Mouse (Mus musculus) midbrain, postnatal 0 days (tissue): ENCODE data around the gene Gdf2. TPM values are rescaled to one million over a fixed set of nuclear protein-coding genes. Genes with fewer than 3 reads are reported as not detected.

Source experiments
- ATAC-seq: fragments of 200-750 bp; cut with Nextera tagmentation; 2 replicates; pipeline ENCODE4 v1.8.0; 2017; ENCODE audit warnings: moderate number of reproducible peaks, mild to moderate bottlenecking, moderate TSS enrichment, moderate library complexity; ENCODE audit not compliant: low FRiP score
- DNase-seq: peaks from one replicate; pipeline ENCODE4 v3.0.0-alpha.2; 2015; ENCODE audit warnings: low spot score
- H3K27ac ChIP-seq: fragments of 300-500 bp; sonication (generic); 2 replicates; pipeline ENCODE4 v1.5.1; 2014; ENCODE audit warnings: low read depth, mild to moderate bottlenecking, low read length, mixed read lengths
- H3K27me3 ChIP-seq: fragments of 300-500 bp; sonication (generic); 2 replicates; pipeline ENCODE4 v1.6.1; 2014; ENCODE audit warnings: low read length, control low read depth, mixed read lengths; ENCODE audit not compliant: insufficient read depth
- H3K36me3 ChIP-seq: fragments of 300-500 bp; sonication (generic); 2 replicates; pipeline ENCODE4 v1.6.1; 2014; ENCODE audit warnings: low read length, control low read depth, mixed read lengths; ENCODE audit not compliant: insufficient read depth
- H3K4me1 ChIP-seq: fragments of 300-500 bp; sonication (generic); 2 replicates; pipeline ENCODE4 v1.6.1; 2014; ENCODE audit warnings: mild to moderate bottlenecking, control low read depth, antibody characterized with exemption, low read length, mixed read lengths; ENCODE audit not compliant: insufficient read depth
- H3K4me2 ChIP-seq: fragments of 300-500 bp; sonication (generic); 2 replicates; pipeline ENCODE4 v1.6.1; 2014; ENCODE audit warnings: low read depth, mild to moderate bottlenecking, low read length, mixed read lengths; ENCODE audit not compliant: poor library complexity, severe bottlenecking
- H3K4me3 ChIP-seq: fragments of 300-500 bp; sonication (generic); 2 replicates; pipeline ENCODE4 v1.5.1; 2014; ENCODE audit warnings: low read depth, mild to moderate bottlenecking, low read length, moderate library complexity
- H3K9ac ChIP-seq: fragments of 300-500 bp; sonication (generic); replicated peaks from 2 replicates; pipeline ENCODE4 v1.6.1; 2014; ENCODE audit warnings: mild to moderate bottlenecking, low read length, moderate library complexity, mixed read lengths; ENCODE audit not compliant: poor library complexity, severe bottlenecking
- H3K9me3 ChIP-seq: fragments of 300-500 bp; sonication (generic); 2 replicates; pipeline ENCODE4 v1.6.1; 2016; ENCODE audit warnings: low read length, control low read depth
- CTCF ChIP-seq: IDR thresholded peaks from 2 replicates; pipeline ENCODE4 v1.5.1; 2016; ENCODE audit warnings: antibody characterized with exemption, mild to moderate bottlenecking
- WGBS: fragments of 180-500 bp; shearing (Covaris S2); extraction: QIAGEN DNeasy Blood & Tissue Kit; methylation state at CpG from one replicate; pipeline ENCODE4 v1.1.7; 2014; 5-methylcytosine and 5-hydroxymethylcytosine counted together
- polyA plus RNA-seq: library from polyadenylated mRNA; unstranded; fragments of >200 nt; fragmentation: Nextera tagmentation; extraction: Ambion mirVana; gene quantifications from 2 replicates; pipeline ENCODE4 v1.2.1, GENCODE M21; 2015
- total RNA-seq: library from RNA; depleted of rRNA; stranded (reverse); fragments of >200 nt; gene quantifications from 2 replicates; pipeline ENCODE4 v1.2.3, GENCODE M21; 2014

The Gdf2 gene
- total and polyA plus RNA-seq, 2 experiments from 2014 or later: 0.11 TPM; not detected in 1

- peak; percentile 39; the same call in 1 of the 2 replicates for TF ChIP-seq CTCF
- H3K27ac ChIP-seq: no peak within 1 kb of the TSS
- H3K27me3 ChIP-seq: peaks cover 22% of the 10 kb centered on the region
- no peaks in the 10 kb centered on the region for H3K36me3 ChIP-seq
- ATAC-seq (peak; percentile 63), DNase-seq (peak; percentile 49)
- peak within 1 kb of the TSS; percentile 55 for H3K9ac ChIP-seq
- peak within 1 kb of the TSS; percentile 98 for H3K4me2 ChIP-seq
- H3K9me3 ChIP-seq: no peaks in the 10 kb centered on the region
- WGBS: under 1% methylated on average over 68 of the region's 85 CpGs
- H3K4me1 ChIP-seq: no peaks in the 10 kb centered on the region; the same call in 1 of the 2 replicates
- H3K4me3 ChIP-seq: peak within 1 kb of the TSS; percentile 60
Observed at GRCm38 (mm10) chr14:33923168-33924070, 17.4 kb upstream of the Gdf2 start, which contains the start of gene Gdf10. Gdf10 (plus strand) TSS chr14:33923587.

- Histone ChIP-seq H3K27me3 (no peaks in the 10 kb centered on the region), H3K9me3 (no peaks in the 10 kb centered on the region), H3K9ac (no peak overlapping the region), H3K36me3 (no peaks in the 10 kb centered on the region), H3K27ac (no peak overlapping the region), H3K4me2 (no peak overlapping the region), H3K4me1 (no peaks in the 10 kb centered on the region), H3K4me3 (no peak overlapping the region)
- ATAC-seq (no peak), DNase-seq (no peak)
- 66% methylated on average over 17 of the region's 17 CpGs for WGBS
- no peak for TF ChIP-seq CTCF
Observed at GRCm38 (mm10) chr14:33931853-33932252, 9.0 kb upstream of the Gdf2 start.

- no peak for ATAC-seq
- no peaks in the 10 kb centered on the region for H3K36me3 ChIP-seq
- no peaks in the 10 kb centered on the region for H3K4me1 ChIP-seq
- no peak overlapping the region for H3K4me2 ChIP-seq
- WGBS: 62% methylated on average over 10 of the region's 10 CpGs
- H3K9me3 ChIP-seq: no peaks in the 10 kb centered on the region
- no peak overlapping the region for H3K9ac ChIP-seq
- peak; percentile 72 for TF ChIP-seq CTCF
- no peak overlapping the region for H3K4me3 ChIP-seq
- no peaks in the 10 kb centered on the region for H3K27me3 ChIP-seq
- peak; percentile 67 for DNase-seq
- H3K27ac ChIP-seq: no peak overlapping the region
Observed at GRCm38 (mm10) chr14:33932935-33933703, 7.7 kb upstream of the Gdf2 start.

GRCm38 (mm10) chr14:33933778-33934317 is 7.0 kb upstream of the Gdf2 start:
- Histone ChIP-seq H3K27me3 (no peaks in the 10 kb centered on the region), H3K4me2 (no peak overlapping the region), H3K36me3 (no peaks in the 10 kb centered on the region), H3K4me1 (no peaks in the 10 kb centered on the region), H3K9ac (no peak overlapping the region), H3K4me3 (no peak overlapping the region), H3K9me3 (no peaks in the 10 kb centered on the region), H3K27ac (no peak overlapping the region)
- peak; percentile 79 for TF ChIP-seq CTCF
- ATAC-seq: no peak
- WGBS: 42% methylated on average over 5 of the region's 5 CpGs
- DNase-seq: peak; percentile 62

- no peaks in the 10 kb centered on the region for H3K36me3 ChIP-seq
- no peak overlapping the region for H3K4me3 ChIP-seq
- no peaks in the 10 kb centered on the region for H3K27me3 ChIP-seq
- TF ChIP-seq CTCF: peak; percentile 92
- no peaks in the 10 kb centered on the region for H3K4me1 ChIP-seq
- ATAC-seq (0 out of 2 replicates have a peak, but pooled peaks have one; percentile 10), DNase-seq (peak; percentile 80)
- no peaks in the 10 kb centered on the region for H3K9me3 ChIP-seq
- WGBS: 31% methylated on average over 9 of the region's 9 CpGs
- H3K9ac ChIP-seq: no peak overlapping the region
- H3K4me2 ChIP-seq: peak overlapping the region; percentile 27; the same call in 1 of the 2 replicates
- no peak overlapping the region for H3K27ac ChIP-seq
Observed at GRCm38 (mm10) chr14:33939117-33939516, 1.7 kb upstream of the Gdf2 start.
